Mouse (Mus musculus) cerebellum, adult 2 months (tissue): Measurements from ENCODE around the gene F5. TPM values are rescaled to one million over a fixed set of nuclear protein-coding genes. Genes with fewer than 3 reads are reported as not detected.

Source experiments
- DNase-seq, 2 experiments: peaks; one replicate each; pipeline ENCODE4 v3.0.0; 2021
- H3K27ac ChIP-seq: fragments of 200-500 bp; 2 replicates; pipeline ENCODE4 v1.5.1; 2012; ENCODE audit warnings: low read length, control low read depth, inconsistent platforms; ENCODE audit not compliant: insufficient read depth
- H3K27me3 ChIP-seq: fragments of 200-500 bp; 2 replicates; pipeline ENCODE4 v1.6.1; 2012; ENCODE audit warnings: inconsistent platforms, mild to moderate bottlenecking, low read length, moderate library complexity; ENCODE audit not compliant: control insufficient read depth, insufficient read depth
- H3K4me1 ChIP-seq: fragments of 200-500 bp; 2 replicates; pipeline ENCODE4 v1.6.1; 2011; ENCODE audit warnings: low read length; ENCODE audit not compliant: control insufficient read depth, insufficient read depth
- H3K4me3 ChIP-seq: fragments of 200-500 bp; replicated peaks from 2 replicates; pipeline ENCODE3; 2011; ENCODE audit warnings: mild to moderate bottlenecking, low read depth, low read length, control low read depth; ENCODE audit not compliant: insufficient read depth
- CTCF ChIP-seq: fragments of 200-500 bp; IDR thresholded peaks from 2 replicates; pipeline ENCODE4 v1.5.1; 2011; ENCODE audit warnings: low read depth, mild to moderate bottlenecking, control low read depth, low read length, moderate library complexity, borderline replicate concordance; ENCODE audit not compliant: insufficient read depth
- POLR2A ChIP-seq: fragments of 200-500 bp; IDR thresholded peaks from 2 replicates; pipeline ENCODE4 v1.6.1; 2011; ENCODE audit warnings: low read length, control low read depth, borderline replicate concordance; ENCODE audit not compliant: insufficient read depth
- WGBS: fragments of 180-500 bp; shearing (Covaris S2); methylation state at CpG from one replicate; pipeline ENCODE4 v1.1.7; 2018; 5-methylcytosine and 5-hydroxymethylcytosine counted together
- polyA plus RNA-seq: library from polyadenylated mRNA; depleted of rRNA; stranded (reverse); fragments of >200 nt; gene quantifications from 2 replicates; pipeline ENCODE4 v1.2.3, GENCODE M21; 2012

The F5 gene
- polyA plus RNA-seq, 1 experiment = 1.1 TPM

DNA sequence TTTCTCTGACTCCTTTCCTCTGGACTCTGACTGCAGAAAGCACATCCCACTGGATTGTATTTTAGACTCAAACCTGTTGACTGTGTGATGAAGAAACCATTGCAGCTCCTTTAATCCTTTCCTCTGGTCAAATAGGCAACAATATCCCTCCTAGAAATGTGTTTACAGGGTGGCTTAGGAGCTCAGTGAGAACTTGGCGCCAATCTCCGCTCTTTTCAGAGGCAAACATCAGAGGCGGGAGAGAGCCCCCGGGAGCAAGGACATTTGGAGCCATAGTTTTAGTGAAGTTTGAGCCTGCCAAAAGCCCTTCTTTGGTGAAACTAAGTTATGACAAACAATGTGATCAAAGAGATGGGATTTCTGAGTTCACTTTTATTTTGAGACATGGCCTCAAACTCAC lies 33.7 kb downstream of the F5 start:
- Histone ChIP-seq H3K27me3 (no peaks in the 10 kb centered on the region), H3K4me1 (no peaks in the 10 kb centered on the region), H3K4me3 (no peak overlapping the region), H3K27ac (no peak overlapping the region)
- WGBS = 36% methylated on average over 4 of the region's 4 CpGs
- DNase-seq = no peak
- no peak for TF ChIP-seq POLR2A
- TF ChIP-seq CTCF = no peak

GRCm38 (mm10) chr1:164187002-164187560 lies 35.4 kb downstream of the F5 start:
- H3K4me1 ChIP-seq = no peaks in the 10 kb centered on the region
- WGBS = 100% methylated on average over 1 of the region's 1 CpGs
- H3K4me3 ChIP-seq = no peak overlapping the region
- no peak overlapping the region for H3K27ac ChIP-seq
- no peak for TF ChIP-seq CTCF
- no peak for TF ChIP-seq POLR2A
- no peaks in the 10 kb centered on the region for H3K27me3 ChIP-seq
- no peak for DNase-seq

DNA sequence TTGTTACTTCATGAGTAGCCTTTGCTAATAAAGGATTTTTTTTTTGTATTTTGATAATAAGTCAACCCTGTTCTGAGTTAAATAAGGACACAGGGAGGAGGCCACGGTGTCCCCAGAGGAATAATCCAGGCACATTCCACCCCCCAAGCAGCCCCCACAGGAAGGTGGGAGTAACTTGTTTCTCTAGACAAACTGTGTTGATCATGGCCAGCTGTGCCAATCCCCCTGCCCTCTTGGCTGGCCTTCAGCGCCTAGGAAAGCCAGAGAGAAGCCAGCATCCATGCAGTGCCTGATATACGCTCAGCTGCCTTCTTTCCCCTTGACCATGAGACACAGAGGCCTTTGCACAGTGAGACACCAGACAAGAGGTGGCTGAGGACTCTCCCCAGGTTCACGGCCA lies 47.9 kb downstream of the F5 start:
- Histone ChIP-seq H3K27me3 (no peaks in the 10 kb centered on the region), H3K4me3 (no peak overlapping the region), H3K27ac (no peak overlapping the region), H3K4me1 (no peaks in the 10 kb centered on the region)
- WGBS = 69% methylated on average over 4 of the region's 4 CpGs
- no peak for TF ChIP-seq CTCF
- TF ChIP-seq POLR2A = no peak
- DNase-seq = no peak

DNA sequence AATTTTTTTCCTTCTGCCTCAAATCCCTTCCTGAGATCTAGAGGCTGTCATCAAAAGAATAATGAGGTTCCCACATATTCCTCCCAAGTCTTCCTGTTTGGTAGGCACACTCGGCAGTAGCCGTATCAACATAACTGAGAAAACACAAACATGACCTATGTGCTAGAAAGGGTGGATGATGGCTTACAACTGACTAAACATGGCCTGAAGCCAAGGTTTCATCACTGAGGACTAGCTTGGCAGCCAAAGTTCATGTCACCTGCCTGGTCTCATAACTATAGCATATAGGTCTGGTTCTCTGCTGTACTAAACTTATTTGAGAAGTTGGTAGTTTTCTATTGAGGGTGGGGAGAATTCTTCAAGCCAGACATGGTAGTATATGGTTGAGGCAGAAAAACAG lies 56.8 kb downstream of the F5 start:
- TF ChIP-seq POLR2A (no peak), CTCF (no peak)
- Histone ChIP-seq H3K4me3 (no peak overlapping the region), H3K27me3 (no peaks in the 10 kb centered on the region; the same call in 1 of the 2 replicates), H3K27ac (no peak overlapping the region), H3K4me1 (no peaks in the 10 kb centered on the region)
- no peak for DNase-seq
- 74% methylated on average over 2 of the region's 2 CpGs for WGBS

GRCm38 (mm10) chr1:164210899-164211298 lies 59.3 kb downstream of the F5 start:
- TF ChIP-seq POLR2A (no peak), CTCF (no peak)
- no peak for DNase-seq
- H3K4me3 ChIP-seq = no peak overlapping the region
- WGBS = 85% methylated on average over 4 of the region's 4 CpGs
- H3K27ac ChIP-seq = no peak overlapping the region
- no peaks in the 10 kb centered on the region for H3K4me1 ChIP-seq
- H3K27me3 ChIP-seq = no peaks in the 10 kb centered on the region; the same call in 1 of the 2 replicates

- WGBS = 87% methylated on average over 8 of the region's 8 CpGs
- H3K4me3 ChIP-seq = no peak overlapping the region
Measured at GRCm38 (mm10) chr1:164212686-164213085, 61.0 kb downstream of the F5 start.

GRCm38 (mm10) chr1:164214190-164214589 lies 62.6 kb downstream of the F5 start:
- TF ChIP-seq POLR2A = no peak
- no peak for TF ChIP-seq CTCF
- no peak overlapping the region for H3K27ac ChIP-seq
- peaks cover 3% of the 10 kb centered on the region; the same call in 1 of the 2 replicates for H3K4me1 ChIP-seq
- 48% methylated on average over 8 of the region's 8 CpGs for WGBS
- H3K4me3 ChIP-seq = no peak overlapping the region
- no peak for DNase-seq
- no peaks in the 10 kb centered on the region for H3K27me3 ChIP-seq

More at GRCm38 (mm10) chr1:164212686-164213085, 61.0 kb downstream of the F5 start:
- no peaks in the 10 kb centered on the region; the same call in 1 of the 2 replicates for H3K27me3 ChIP-seq
- H3K27ac ChIP-seq = no peak overlapping the region
- H3K4me1 ChIP-seq = no peaks in the 10 kb centered on the region
- no peak for DNase-seq
- TF ChIP-seq CTCF = no peak
- TF ChIP-seq POLR2A = no peak

GRCm38 (mm10) chr1:164215097-164215496 lies 63.5 kb downstream of the F5 start:
- 94% methylated on average over 3 of the region's 3 CpGs for WGBS
- TF ChIP-seq CTCF = no peak
- TF ChIP-seq POLR2A = no peak
- H3K27ac ChIP-seq = no peak overlapping the region
- no peaks in the 10 kb centered on the region for H3K27me3 ChIP-seq
- no peak overlapping the region for H3K4me3 ChIP-seq
- no peak for DNase-seq
- peaks cover 3% of the 10 kb centered on the region; the same call in 1 of the 2 replicates for H3K4me1 ChIP-seq
